Comparison of ENCODE assay signal across 9 mouse cellular contexts in the genomic region with DNA sequence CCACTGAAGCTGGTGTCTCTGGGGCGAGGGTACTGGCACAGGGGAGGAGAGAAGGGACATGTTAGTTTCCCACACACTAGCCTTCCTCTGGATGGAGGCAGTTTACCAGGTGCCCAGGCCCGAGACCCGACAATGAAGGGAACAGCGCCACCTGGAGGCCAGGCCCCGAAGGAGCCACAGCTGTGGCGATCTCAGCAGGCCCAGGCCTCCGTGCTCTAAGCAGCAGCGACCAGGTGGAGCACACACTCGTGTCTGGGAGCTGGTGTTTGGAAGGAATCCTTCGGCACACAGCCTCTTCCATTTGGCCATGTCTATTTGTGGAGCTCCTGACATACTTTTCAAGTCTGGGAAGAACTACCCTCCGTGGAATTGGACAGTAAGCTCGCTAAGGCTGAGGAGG. TPM values are rescaled to one million over a fixed set of nuclear protein-coding genes. Genes with fewer than 3 reads are reported as not detected.
A peak's percentile ranks its signal among the peaks of the same experiment; 100 is the strongest.
DNase-seq lines count a peak whose midpoint lies in the region; ATAC-seq and TF ChIP-seq lines count a peak whose summit lies in the region.
"Had no signal": no experiment of that assay in that cellular context is flagged by ENCODE, and none has a peak within 500 bp of the region (broad histone marks: within the 10 kb centered on the region; RNA-seq: fewer than 3 reads in every experiment).

No protein-coding gene starts in this region.

- peak; percentile 78 to 92 for DNase-seq in adrenal gland, adult (ENCODE audit: inconsistent age in 2 of 2, low spot score in 1 of 2)
- no peak for DNase-seq in adrenal gland, adult 8-10 months
- DNase-seq in embryo, embryonic 10 days (ENCODE audit: low spot score): peak; percentile 84
- peak; percentile 39 for DNase-seq in heart, postnatal 0 days (ENCODE audit: low spot score)
- DNase-seq in left cerebral cortex, adult 8-10 months (ENCODE audit: low spot score in 2 of 2): peak; percentile 58 to 74
- DNase-seq in midbrain, embryonic 14.5 days: peak; percentile 72
- peak; percentile 57 to 76 for DNase-seq in spleen, postnatal 14 days (ENCODE audit: low spot score in 2 of 2)

- no peak for TF ChIP-seq EP300 in heart, postnatal 0 days (IDR thresholded peaks at IDR 0.05; ENCODE audit: low read depth)

- 40% methylated on average over 12 of the region's 12 CpGs for WGBS in heart, postnatal 0 days
- WGBS in midbrain, embryonic 14.5 days: 26% methylated on average over 12 of the region's 12 CpGs

- no peak overlapping the region for H3K27ac ChIP-seq in heart, postnatal 0 days (ENCODE audit: low read depth)
- H3K27ac ChIP-seq in midbrain, embryonic 14.5 days (replicated peaks; ENCODE audit: low read depth, low read length): peak overlapping the region; percentile 66; the same call in 1 of the 2 replicates
- H3K27ac ChIP-seq: midbrain, embryonic 12.5 days had no signal

- TF ChIP-seq CTCF in heart, postnatal 0 days (IDR thresholded peaks at IDR 0.05; ENCODE audit: low read depth): peak; percentile 82

- peak; percentile 40 for ATAC-seq in activated CD4-positive, CD25-positive, alpha-beta regulatory T cell, adult 4 months
- ATAC-seq in heart, postnatal 0 days (ENCODE audit: insufficient read depth, low read depth): peak; percentile 30; the same call in 1 of the 2 replicates
- ATAC-seq in midbrain, embryonic 14.5 days (ENCODE audit: low FRiP score, low TSS enrichment): no peak

- no peaks in the 10 kb centered on the region for H3K9me3 ChIP-seq in heart, postnatal 0 days (replicated peaks; ENCODE audit: control insufficient read depth, low read length)
- no peaks in the 10 kb centered on the region for H3K9me3 ChIP-seq in midbrain, embryonic 14.5 days (ENCODE audit: control insufficient read depth, low read length)
- H3K9me3 ChIP-seq: midbrain, embryonic 12.5 days had no signal

- peaks cover 34% of the 10 kb centered on the region for H3K36me3 ChIP-seq in heart, postnatal 0 days (replicated peaks; ENCODE audit: control insufficient read depth, insufficient read depth, low read length)
- peaks cover 35% of the 10 kb centered on the region for H3K36me3 ChIP-seq in midbrain, embryonic 14.5 days (ENCODE audit: control insufficient read depth, insufficient read depth, low read length)

- 0 out of 2 replicates have a peak, but pooled peaks cover 4% of the 10 kb centered on the region for H3K4me1 ChIP-seq in heart, postnatal 0 days (ENCODE audit: control insufficient read depth, insufficient read depth)
- peaks cover 48% of the 10 kb centered on the region for H3K4me1 ChIP-seq in midbrain, embryonic 14.5 days (ENCODE audit: control insufficient read depth, insufficient read depth, low read length)

- H3K9ac ChIP-seq in heart, postnatal 0 days (replicated peaks; ENCODE audit: low read depth, low read length): no peak overlapping the region
- no peak overlapping the region for H3K9ac ChIP-seq in midbrain, embryonic 14.5 days (replicated peaks; ENCODE audit: low read length)
- H3K9ac ChIP-seq: midbrain, embryonic 12.5 days had no signal

- H3K4me3 ChIP-seq in heart, postnatal 0 days (ENCODE audit: low read depth, low read length): no peak overlapping the region
- H3K4me3 ChIP-seq in midbrain, embryonic 14.5 days (replicated peaks; ENCODE audit: low read depth, low read length): no peak overlapping the region
- H3K4me3 ChIP-seq: midbrain, embryonic 12.5 days had no signal

- no peaks in the 10 kb centered on the region for H3K27me3 ChIP-seq in heart, postnatal 0 days (ENCODE audit: control insufficient read depth, insufficient read depth, low read length)
- no peaks in the 10 kb centered on the region for H3K27me3 ChIP-seq in midbrain, embryonic 14.5 days (ENCODE audit: control insufficient read depth, insufficient read depth, low read length)

- no peak overlapping the region for H3K4me2 ChIP-seq in heart, postnatal 0 days (ENCODE audit: low read depth, low read length)
- H3K4me2 ChIP-seq in midbrain, embryonic 14.5 days (ENCODE audit: low read length): no peak overlapping the region
- H3K4me2 ChIP-seq: midbrain, embryonic 12.5 days had no signal

RNA-seq across cellular contexts. Expression of a gene that starts 8.5 kb away (rescaled TPM):
- total RNA-seq in adrenal gland, adult 8-10 months (2022): 100 to 1,000 TPM; 252 to 380 (median 304) TPM
- polyA plus RNA-seq in activated CD4-positive, CD25-positive, alpha-beta regulatory T cell, adult 4 months (2017; shearing (Covaris generic)): 100 to 1,000 TPM; 133 to 145 TPM
- total RNA-seq in heart, postnatal 0 days (2014; rRNA removed; ENCODE audit: low replicate concordance): 301 and 397 TPM in 2 replicates
- 419 and 436 TPM in 2 replicates for polyA plus RNA-seq in heart, postnatal 0 days (2015; fragmentation: Nextera tagmentation; extraction: Ambion mirVana)
- 100 to 1,000 TPM; 226 to 249 (median 237) TPM for total RNA-seq in left cerebral cortex, adult 8-10 months (2022)
- polyA plus RNA-seq in midbrain, embryonic 14.5 days (2014; fragmentation: Nextera tagmentation; extraction: Ambion mirVana): 353 and 471 TPM in 2 replicates

RNA-seq across cellular contexts. Expression of a gene that starts 42.4 kb away (rescaled TPM):
- total RNA-seq in adrenal gland, adult 8-10 months (2022): 1 to 10 TPM in 3 of 4 experiments, under 1 TPM in 1; 0.49 to 1.8 (median 1.3) TPM
- polyA plus RNA-seq in activated CD4-positive, CD25-positive, alpha-beta regulatory T cell, adult 4 months (2017; shearing (Covaris generic)): not detected
- total RNA-seq in heart, postnatal 0 days (2014; rRNA removed; ENCODE audit: low replicate concordance): 0.93 and 6.1 TPM in 2 replicates
- 2.1 and 3.7 TPM in 2 replicates for polyA plus RNA-seq in heart, postnatal 0 days (2015; fragmentation: Nextera tagmentation; extraction: Ambion mirVana)
- total RNA-seq in left cerebral cortex, adult 8-10 months (2022): 1 to 10 TPM in 3 of 4 experiments, under 1 TPM in 1; 0.74 to 2.6 (median 1.6) TPM
- 0.20 and 0.36 TPM in 2 replicates for polyA plus RNA-seq in midbrain, embryonic 14.5 days (2014; fragmentation: Nextera tagmentation; extraction: Ambion mirVana)
